Mouse (Mus musculus) urinary bladder, postnatal 14 days (tissue): Measurements from ENCODE around the gene Hmg20b.

ENCODE experiments used
- DNase-seq: peaks from one replicate; pipeline ENCODE4 v3.0.0; 2021; ENCODE audit warnings: low spot score

Hmg20b gene

GRCm38 (mm10) chr10:81326858-81327257 is 23.4 kb downstream of the Hmg20b start:
- DNase-seq = no peak

GRCm38 (mm10) chr10:81325781-81326180 is 24.5 kb downstream of the Hmg20b start:
- no peak for DNase-seq

GRCm38 (mm10) chr10:81325176-81325575 is 25.1 kb downstream of the Hmg20b start:
- no peak for DNase-seq

GRCm38 (mm10) chr10:81323791-81324530 is 26.3 kb downstream of the Hmg20b start:
- no peak for DNase-seq

- no peak for DNase-seq
These were observed 27.0 kb downstream of the Hmg20b start for GRCm38 (mm10) chr10:81323141-81323775.

GRCm38 (mm10) chr10:81322444-81322843 is 27.8 kb downstream of the Hmg20b start:
- DNase-seq = no peak

- no peak for DNase-seq
These were observed 28.8 kb downstream of the Hmg20b start for GRCm38 (mm10) chr10:81321436-81321835.

GRCm38 (mm10) chr10:81320550-81321347 is 29.5 kb downstream of the Hmg20b start, which contains the start of gene Cactin:
Cactin (plus strand) TSS chr10:81321103.
- DNase-seq = peak; percentile 100

GRCm38 (mm10) chr10:81319741-81320549 is 30.3 kb downstream of the Hmg20b start:
- DNase-seq = peak; percentile 96

- DNase-seq = no peak
These were observed 31.0 kb downstream of the Hmg20b start for GRCm38 (mm10) chr10:81319330-81319699.

- DNase-seq = peak; percentile 46
These were observed 31.5 kb downstream of the Hmg20b start for GRCm38 (mm10) chr10:81318589-81319329.

GRCm38 (mm10) chr10:81317273-81317672 is 33.0 kb downstream of the Hmg20b start:
- peak; percentile 80 for DNase-seq

GRCm38 (mm10) chr10:81316338-81317060 is 33.8 kb downstream of the Hmg20b start:
- DNase-seq = no peak

GRCm38 (mm10) chr10:81315587-81315986 is 34.7 kb downstream of the Hmg20b start:
- no peak for DNase-seq

GRCm38 (mm10) chr10:81314201-81314600 is 36.1 kb downstream of the Hmg20b start:
- no peak for DNase-seq

GRCm38 (mm10) chr10:81313581-81313980 is 36.7 kb downstream of the Hmg20b start:
- no peak for DNase-seq

- DNase-seq = no peak
These were observed 40.7 kb downstream of the Hmg20b start for GRCm38 (mm10) chr10:81309571-81309970.

GRCm38 (mm10) chr10:81306837-81307682 is 43.2 kb downstream of the Hmg20b start:
- no peak for DNase-seq

- no peak for DNase-seq
These were observed 44.1 kb downstream of the Hmg20b start for GRCm38 (mm10) chr10:81306173-81306668.
